Mouse (Mus musculus) cortical plate, adult 2 months (tissue): ENCODE results near the gene Megf6.

Experiments used
- CTCF ChIP-seq: fragments of 200-500 bp; IDR thresholded peaks from 2 replicates; pipeline ENCODE4 v1.5.1; 2011; ENCODE audit warnings: mild to moderate bottlenecking, control low read depth, low read length; ENCODE audit not compliant: insufficient read depth; ENCODE audit errors: extremely low read depth
- POLR2A ChIP-seq: fragments of 200-500 bp; IDR thresholded peaks from 2 replicates; pipeline ENCODE4 v1.6.1; 2011; ENCODE audit warnings: mild to moderate bottlenecking, low read length, control low read depth; ENCODE audit not compliant: insufficient read depth; ENCODE audit errors: extremely low read depth

DNA sequence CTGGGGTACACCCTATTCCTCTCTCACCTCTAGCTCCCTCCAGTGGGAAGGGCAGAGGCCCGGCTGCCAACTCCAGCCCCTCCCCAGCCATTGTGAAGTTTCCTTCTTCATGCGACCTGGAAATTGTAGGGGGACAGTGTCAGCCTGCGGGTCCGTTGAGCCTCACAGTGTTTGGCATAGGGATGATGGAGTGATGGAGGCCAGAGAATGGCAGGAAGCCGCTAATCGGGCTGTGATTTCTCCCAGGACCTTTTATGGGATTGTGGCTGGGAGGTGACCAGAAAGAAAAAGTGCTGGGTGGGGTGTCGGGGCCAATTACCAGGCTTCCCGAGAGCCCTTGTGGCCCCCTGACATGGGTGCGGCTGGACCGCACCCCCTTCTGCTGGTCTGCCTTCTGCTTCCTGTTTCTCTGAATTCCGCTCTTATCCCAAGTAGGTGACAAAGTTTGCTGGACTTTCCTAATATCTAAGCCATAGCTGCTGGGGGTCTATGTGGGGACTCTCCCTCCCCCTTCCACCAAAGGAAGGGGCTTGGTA, 15.5 kb downstream of the Megf6 start:
- TF ChIP-seq CTCF (no peak), POLR2A (no peak)
